Mouse (Mus musculus): ENCODE measurements around the gene Ccdc106.
"Not testable (repeated sequence)": the region's sequence is repeated elsewhere in the genome, so short reads cannot be mapped to it uniquely, and the experiment has no call there.

Gene Ccdc106

DNA sequence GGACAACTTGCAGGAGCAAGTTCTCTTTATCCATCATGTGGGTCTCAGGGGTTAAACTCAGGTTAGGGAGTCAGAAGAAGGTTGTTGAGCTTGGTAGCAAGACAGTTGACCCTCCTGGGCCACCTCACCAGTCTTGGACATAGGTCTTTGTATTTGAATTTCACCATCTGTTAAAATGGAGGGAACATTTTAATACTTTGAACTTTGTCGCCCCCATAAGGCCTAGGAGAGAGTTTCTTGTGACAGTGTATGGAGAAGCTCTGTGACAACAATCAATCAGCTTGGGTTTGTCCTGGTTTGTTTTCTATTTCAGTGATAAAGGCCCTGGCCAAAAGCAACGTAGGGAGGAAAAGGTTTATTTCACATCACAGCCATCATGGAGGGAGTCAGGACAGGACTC, 27.0 kb downstream of the Ccdc106 start:
- no peak for DNase-seq (ENCODE audit: extremely low read depth, insufficient read length, low spot score)

GRCm38 (mm10) chr7:5051193-5052192, 31.1 kb downstream of the Ccdc106 start, which contains the start of gene Zfp580:
Zfp580 (plus strand) TSS chr7:5051538.
- peak; percentile 79 for DNase-seq (ENCODE audit: extremely low read depth, insufficient read length, low spot score)

GRCm38 (mm10) chr7:5052438-5052837, 32.1 kb downstream of the Ccdc106 start:
- DNase-seq (ENCODE audit: extremely low read depth, insufficient read length, low spot score), result no peak

GRCm38 (mm10) chr7:5052931-5053343, 32.6 kb downstream of the Ccdc106 start:
- DNase-seq (ENCODE audit: extremely low read depth, insufficient read length, low spot score), result no peak

GRCm38 (mm10) chr7:5053456-5054179, 33.3 kb downstream of the Ccdc106 start:
- DNase-seq (ENCODE audit: extremely low read depth, insufficient read length, low spot score), result no peak

DNA sequence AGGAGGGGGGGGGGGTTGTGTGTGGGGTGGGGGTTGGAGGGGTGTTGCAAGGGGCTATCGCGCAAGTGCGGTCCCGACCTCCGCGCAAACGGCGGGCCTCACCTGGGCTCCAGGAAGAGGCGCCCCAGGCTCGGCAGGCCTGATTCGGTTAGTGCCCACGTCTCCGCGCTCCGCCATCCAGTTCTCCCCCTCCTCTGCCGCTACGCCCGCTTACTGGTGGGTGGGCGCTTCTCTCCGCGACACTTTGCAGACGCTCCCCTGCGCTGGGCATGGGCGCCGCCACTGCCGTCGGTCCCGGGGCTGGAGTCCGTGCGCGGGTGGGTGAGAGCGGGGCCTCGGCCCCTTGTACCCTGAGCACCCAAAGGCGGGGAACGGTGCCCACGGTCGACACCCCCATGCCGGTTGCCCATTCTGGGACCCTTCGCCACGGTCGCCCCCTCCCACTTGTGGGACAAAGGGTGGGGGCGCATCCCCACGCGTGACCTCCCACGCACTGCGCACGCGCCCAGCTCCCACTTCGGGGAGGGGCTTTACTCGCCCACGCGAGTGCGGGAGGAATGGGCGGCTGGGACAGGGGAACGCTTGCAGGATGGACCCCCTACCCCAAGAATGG, 36.4 kb downstream of the Ccdc106 start:
- DNase-seq (ENCODE audit: extremely low read depth, insufficient read length, low spot score), result no peak

- DNase-seq (ENCODE audit: extremely low read depth, insufficient read length, low spot score), result no peak
Measured at GRCm38 (mm10) chr7:5057381-5057780, 37.0 kb downstream of the Ccdc106 start.

DNA sequence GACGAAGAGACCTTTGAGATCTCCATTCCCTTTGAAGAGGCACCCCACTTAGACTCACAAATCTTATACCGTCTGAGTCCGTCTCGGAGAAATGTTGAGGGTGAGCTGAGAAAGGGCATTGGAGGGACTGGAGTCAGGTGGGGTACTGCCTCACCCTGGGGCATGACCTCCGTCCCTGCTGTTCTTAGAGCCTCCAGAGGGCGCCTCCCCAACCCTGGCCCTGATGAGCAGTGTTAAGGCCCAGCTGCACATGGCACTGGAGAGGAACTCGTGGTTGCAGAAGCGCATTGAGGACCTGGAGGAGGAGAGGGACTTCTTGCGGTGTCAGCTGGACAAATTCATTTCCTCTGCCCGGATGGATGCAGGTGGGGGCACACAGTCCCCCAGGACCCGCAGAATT, 37.5 kb downstream of the Ccdc106 start:
- DNase-seq (ENCODE audit: extremely low read depth, insufficient read length, low spot score), result no peak

DNA sequence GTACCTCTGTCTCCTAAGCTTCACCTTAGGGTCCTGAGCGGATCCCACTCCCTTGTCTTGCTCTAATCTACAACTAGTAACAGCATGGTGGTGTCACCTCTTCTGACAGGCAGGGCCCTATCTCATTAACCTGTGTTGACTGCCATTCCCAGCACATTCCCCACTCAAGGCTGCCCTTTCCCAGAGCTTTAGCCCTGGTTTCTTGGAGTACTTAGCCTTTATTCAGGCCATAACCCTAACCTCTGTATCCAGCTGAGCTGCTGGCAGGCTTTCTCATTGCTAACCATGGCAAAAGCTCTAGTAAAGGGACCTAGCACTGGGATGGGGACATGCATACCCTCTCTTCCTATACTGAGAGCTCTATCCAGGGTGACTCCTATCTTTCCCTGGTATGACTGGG, 38.3 kb downstream of the Ccdc106 start:
- DNase-seq (ENCODE audit: extremely low read depth, insufficient read length, low spot score), result no peak

- no peak for DNase-seq (ENCODE audit: extremely low read depth, insufficient read length, low spot score)
Measured at GRCm38 (mm10) chr7:5059421-5059820, 39.1 kb downstream of the Ccdc106 start.

- peak; percentile 83 for DNase-seq (ENCODE audit: extremely low read depth, insufficient read length, low spot score)
Measured at GRCm38 (mm10) chr7:5060239-5060731, 39.9 kb downstream of the Ccdc106 start.

DNA sequence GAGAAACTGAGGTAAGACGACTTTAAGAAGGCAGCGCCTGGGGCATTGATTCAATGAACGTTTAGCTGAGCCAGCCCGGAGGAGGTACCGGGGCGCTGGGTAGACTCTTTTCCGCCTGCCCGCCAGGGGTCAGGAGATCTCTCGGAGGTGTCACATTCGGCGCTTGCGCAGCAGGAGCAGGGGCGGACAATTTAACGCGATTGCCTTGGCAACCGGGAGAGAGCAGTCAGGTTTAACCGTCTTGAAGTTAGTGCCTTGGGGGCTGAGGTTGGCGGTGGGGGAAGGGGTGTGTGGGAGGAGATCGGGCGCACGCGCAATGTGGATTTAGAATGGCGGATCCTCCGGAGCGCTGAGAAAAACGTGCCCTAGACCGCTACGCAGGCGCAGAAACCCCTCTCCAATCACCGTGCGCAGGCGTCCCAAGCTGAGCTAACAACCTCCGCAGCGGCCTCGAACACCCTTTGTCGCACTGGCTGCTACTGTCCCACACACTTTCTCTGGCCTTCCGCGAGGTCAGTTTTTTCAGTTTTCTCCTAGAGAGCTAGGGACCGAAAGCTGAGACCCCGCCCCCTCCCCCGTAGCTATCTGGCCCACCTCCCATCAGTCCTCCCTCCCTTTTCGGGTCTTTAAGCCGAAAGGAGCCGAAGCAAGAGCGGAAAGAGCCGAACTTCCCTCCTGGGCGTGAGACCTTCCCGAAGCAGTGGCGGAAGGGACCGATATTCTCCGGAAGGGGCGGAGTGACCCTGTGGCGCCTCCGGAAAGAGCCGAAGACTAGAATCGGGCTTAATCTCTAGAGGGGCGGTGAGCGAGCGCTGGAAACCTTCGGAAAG, 40.8 kb downstream of the Ccdc106 start:
- peak; percentile 94 for DNase-seq (ENCODE audit: extremely low read depth, insufficient read length, low spot score)

DNA sequence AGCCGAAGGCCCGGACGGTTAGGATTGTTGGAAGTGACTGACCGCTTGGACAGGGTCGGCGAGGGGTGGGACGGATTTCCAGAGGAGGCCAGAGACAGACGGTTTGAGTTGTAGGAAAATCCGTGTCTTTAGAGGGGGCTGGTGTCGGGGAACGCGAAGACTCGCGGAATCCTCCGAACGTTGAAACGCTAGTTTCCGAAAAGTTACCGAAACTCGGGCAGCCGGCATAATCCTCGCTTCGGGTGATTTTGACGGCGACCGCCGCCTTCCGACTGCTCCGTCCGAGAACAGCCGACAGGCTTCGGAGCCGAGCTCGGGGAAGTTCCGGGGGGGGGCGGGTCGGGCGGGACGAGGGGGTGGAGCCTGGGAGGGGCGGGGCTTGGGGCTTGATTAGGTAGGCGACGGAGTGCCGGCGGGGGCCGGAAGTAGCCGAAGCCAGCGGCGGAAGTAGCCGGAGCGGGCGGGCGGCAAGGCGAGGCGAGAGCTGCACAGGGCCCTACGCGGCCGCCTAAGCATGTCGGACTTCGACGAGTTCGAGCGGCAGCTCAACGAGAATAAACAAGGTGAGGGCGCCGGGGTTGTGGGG, 41.5 kb downstream of the Ccdc106 start, which contains the start of gene U2af2:
Gene U2af2 (plus strand): TSS at position 370 of the 586 bp plus-strand sequence.
- peak; percentile 92 for DNase-seq (ENCODE audit: extremely low read depth, insufficient read length, low spot score)

GRCm38 (mm10) chr7:5062360-5063001, 42.1 kb downstream of the Ccdc106 start:
- peak; percentile 90 for DNase-seq (ENCODE audit: extremely low read depth, insufficient read length, low spot score)

DNA sequence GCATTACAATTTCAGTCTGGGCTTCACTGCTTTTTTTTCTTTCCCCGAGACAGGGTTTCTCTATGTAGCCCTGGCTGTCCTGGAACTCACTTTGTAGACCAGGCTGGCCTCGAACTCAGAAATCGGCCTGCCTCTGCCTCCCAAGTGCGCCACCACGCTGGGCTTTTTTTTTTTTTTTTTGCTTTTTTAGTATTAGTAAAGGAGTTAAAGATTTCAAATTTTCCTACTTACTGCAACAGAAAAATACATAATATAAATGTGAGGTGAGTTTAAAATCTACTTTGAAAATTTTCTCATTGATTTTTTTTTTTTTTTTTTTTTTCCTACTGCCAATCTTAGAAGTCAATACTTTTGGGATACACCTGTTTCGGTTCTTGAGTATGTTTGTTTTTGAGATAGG, 44.5 kb downstream of the Ccdc106 start:
- no peak for DNase-seq (ENCODE audit: extremely low read depth, insufficient read length, low spot score)

DNA sequence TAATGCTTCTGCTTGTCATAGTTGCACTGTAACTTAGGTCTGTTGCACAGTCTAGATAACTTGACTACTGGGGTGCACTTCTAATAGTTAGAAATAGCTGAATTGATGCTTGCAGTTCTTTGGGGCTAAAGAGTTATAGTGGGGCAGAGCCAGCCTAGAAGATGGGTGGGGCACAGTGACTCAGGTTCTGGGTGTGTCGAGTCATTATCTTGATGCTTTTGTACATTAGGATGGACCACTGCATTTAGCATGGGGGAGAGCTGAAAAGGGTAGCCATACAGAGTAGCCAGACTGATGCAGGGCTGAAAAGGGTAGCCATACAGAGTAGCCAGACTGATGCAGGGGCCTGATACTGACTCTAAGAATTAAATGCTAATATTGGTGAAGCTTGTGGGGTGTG, 53.2 kb downstream of the Ccdc106 start:
- DNase-seq (ENCODE audit: extremely low read depth, insufficient read length, low spot score), result no peak

DNA sequence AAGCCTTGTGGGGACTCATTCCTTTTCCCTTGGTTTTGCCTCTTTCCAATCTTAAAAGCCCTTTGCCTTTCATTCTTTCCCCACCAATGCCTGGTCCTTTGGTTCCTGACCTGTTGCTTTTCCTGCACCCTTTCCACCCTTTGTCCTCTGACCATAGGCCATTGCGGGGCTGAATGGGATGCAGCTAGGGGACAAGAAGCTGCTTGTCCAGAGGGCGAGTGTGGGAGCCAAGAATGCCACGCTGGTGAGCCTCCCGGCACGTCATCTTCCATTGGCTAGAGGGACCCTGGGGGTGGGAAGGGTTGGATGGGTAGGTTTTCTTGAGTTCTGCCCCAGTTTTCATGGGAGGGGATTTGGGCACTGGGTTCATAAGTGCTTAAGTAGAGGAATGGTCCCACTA, 54.6 kb downstream of the Ccdc106 start:
- no peak for DNase-seq (ENCODE audit: extremely low read depth, insufficient read length, low spot score)

GRCm38 (mm10) chr7:5076931-5077330, 56.6 kb downstream of the Ccdc106 start:
- no peak for DNase-seq (ENCODE audit: extremely low read depth, insufficient read length, low spot score)

DNA sequence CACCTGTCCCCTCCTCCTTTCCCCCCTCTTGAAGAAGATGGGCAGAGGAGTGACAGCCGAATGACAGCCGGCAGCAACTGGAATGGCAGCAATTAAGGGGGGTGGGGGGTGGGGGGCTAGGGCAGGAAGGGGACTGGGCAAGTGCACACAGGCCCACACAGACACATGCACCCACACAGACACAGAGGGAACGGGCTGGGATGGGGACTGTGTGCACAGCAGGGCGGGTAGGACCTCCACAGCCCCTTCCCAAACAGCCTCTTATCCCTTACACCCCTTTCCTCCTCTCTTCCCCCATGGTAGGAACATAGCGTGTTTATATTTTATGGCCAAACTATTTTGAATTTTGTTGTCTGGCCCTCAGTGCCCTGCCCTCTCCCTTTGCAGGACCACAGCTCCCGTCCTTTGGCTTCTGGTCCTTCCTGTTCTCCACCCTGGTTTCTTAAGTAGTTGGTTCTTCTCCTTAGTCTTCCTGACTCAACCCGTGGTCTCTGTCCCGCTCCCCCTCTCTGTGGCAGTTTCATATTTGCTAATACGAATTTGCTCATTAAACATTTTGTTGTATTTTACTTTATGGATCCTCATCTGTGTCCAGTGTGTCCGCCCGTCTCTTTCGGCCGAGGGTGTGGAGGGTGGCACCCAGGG, 59.1 kb downstream of the Ccdc106 start:
- not testable (repeated sequence) for DNase-seq (ENCODE audit: extremely low read depth, insufficient read length, low spot score)

All from 3134 (cell line).